Mouse (Mus musculus): ENCODE measurements around the gene Dlx3. TPM values are rescaled to one million over a fixed set of nuclear protein-coding genes. Genes with fewer than 3 reads are reported as not detected.

Dlx3 gene
- polyA plus RNA-seq, 1 experiment from 2014 or later, result 0.28 TPM

DNA sequence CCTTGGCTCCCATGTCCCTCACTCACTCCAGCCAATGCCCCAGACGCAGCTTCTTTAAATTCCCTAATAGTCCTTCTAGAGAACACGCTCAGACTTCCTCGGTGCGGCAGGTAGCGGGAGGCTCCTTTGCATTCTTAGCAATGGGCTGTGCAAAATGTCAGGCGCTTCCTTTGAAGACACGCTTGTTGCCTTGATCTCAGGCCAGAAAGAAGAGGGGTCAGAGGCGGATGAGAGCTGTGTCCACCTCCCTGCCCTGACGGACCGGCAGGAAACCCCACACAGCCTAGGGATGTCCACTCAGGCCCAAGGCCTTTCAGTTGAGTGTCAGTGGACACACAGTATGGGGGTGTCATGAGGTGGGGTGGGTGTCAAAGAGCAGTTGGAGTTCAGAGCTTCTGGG lies 24.3 kb upstream of the Dlx3 start:
- Histone ChIP-seq H3K36me3 (no peaks in the 10 kb centered on the region), H3K4me2 (no peak overlapping the region), H3K4me3 (no peak overlapping the region), H3K4me1 (replicated peaks) (peaks cover 9% of the 10 kb centered on the region), H3K27ac (replicated peaks) (no peak overlapping the region), H3K9ac (no peak overlapping the region), H3K9me3 (no peaks in the 10 kb centered on the region), H3K27me3 (peaks cover 5% of the 10 kb centered on the region; the same call in 1 of the 2 replicates)
- WGBS, result 82% methylated on average over 10 of the region's 10 CpGs
- ATAC-seq (ENCODE audit: low read depth), result no peak

- H3K27ac ChIP-seq (replicated peaks), result no peak overlapping the region
- no peak overlapping the region for H3K9ac ChIP-seq
- no peaks in the 10 kb centered on the region for H3K9me3 ChIP-seq
- peaks cover 5% of the 10 kb centered on the region; the same call in 1 of the 2 replicates for H3K27me3 ChIP-seq
- WGBS, result 48% methylated on average over 4 of the region's 4 CpGs
- no peak overlapping the region for H3K4me2 ChIP-seq
- no peak for ATAC-seq (ENCODE audit: low read depth)
- H3K4me3 ChIP-seq, result no peak overlapping the region
- H3K36me3 ChIP-seq, result no peaks in the 10 kb centered on the region
- peaks cover 9% of the 10 kb centered on the region for H3K4me1 ChIP-seq (replicated peaks)
Observed at GRCm38 (mm10) chr11:95096608-95097373, 23.1 kb upstream of the Dlx3 start.

GRCm38 (mm10) chr11:95097889-95098288 lies 22.0 kb upstream of the Dlx3 start:
- H3K9ac ChIP-seq, result no peak overlapping the region
- WGBS, result 62% methylated on average over 6 of the region's 6 CpGs
- no peak overlapping the region for H3K4me3 ChIP-seq
- no peaks in the 10 kb centered on the region for H3K36me3 ChIP-seq
- ATAC-seq (ENCODE audit: low read depth), result no peak
- H3K4me2 ChIP-seq, result no peak overlapping the region
- H3K27me3 ChIP-seq, result peaks cover 5% of the 10 kb centered on the region; the same call in 1 of the 2 replicates
- H3K9me3 ChIP-seq, result no peaks in the 10 kb centered on the region
- peaks cover 9% of the 10 kb centered on the region for H3K4me1 ChIP-seq (replicated peaks)
- no peak overlapping the region for H3K27ac ChIP-seq (replicated peaks)

- Histone ChIP-seq H3K4me2 (no peak overlapping the region), H3K4me1 (replicated peaks) (peaks cover 9% of the 10 kb centered on the region), H3K9me3 (no peaks in the 10 kb centered on the region), H3K27ac (replicated peaks) (no peak overlapping the region), H3K4me3 (no peak overlapping the region), H3K27me3 (peaks cover 5% of the 10 kb centered on the region; the same call in 1 of the 2 replicates), H3K36me3 (no peaks in the 10 kb centered on the region), H3K9ac (no peak overlapping the region)
- ATAC-seq (ENCODE audit: low read depth), result no peak
- WGBS, result 72% methylated on average over 5 of the region's 5 CpGs
Observed at GRCm38 (mm10) chr11:95098346-95099095, 21.4 kb upstream of the Dlx3 start.

DNA sequence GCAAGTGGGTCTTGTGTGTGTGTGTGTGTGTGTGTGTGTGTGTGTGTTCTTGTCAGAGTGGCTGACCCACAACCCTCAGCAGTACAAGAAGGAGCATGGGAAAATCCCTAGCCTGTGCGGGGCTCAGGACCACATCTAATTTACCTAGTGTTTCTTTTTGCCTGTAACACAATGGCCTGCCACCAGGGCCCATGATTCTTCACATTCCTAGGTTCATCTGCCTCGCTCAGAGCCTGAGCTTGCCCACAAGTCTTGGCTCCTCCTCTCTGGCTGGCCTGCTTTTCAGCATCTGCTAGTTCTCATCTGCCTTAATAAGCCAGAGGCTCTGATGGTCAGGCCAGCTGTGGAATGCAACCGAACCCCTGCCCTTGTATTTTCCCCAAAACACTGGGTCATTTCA lies 19.5 kb upstream of the Dlx3 start:
- no peaks in the 10 kb centered on the region for H3K36me3 ChIP-seq
- H3K27ac ChIP-seq (replicated peaks), result no peak overlapping the region
- peaks cover 13% of the 10 kb centered on the region for H3K4me1 ChIP-seq (replicated peaks)
- 37% methylated on average over 3 of the region's 3 CpGs for WGBS
- peaks cover 10% of the 10 kb centered on the region; the same call in 1 of the 2 replicates for H3K27me3 ChIP-seq
- H3K4me2 ChIP-seq, result no peak overlapping the region
- no peak overlapping the region for H3K9ac ChIP-seq
- no peak overlapping the region for H3K4me3 ChIP-seq
- no peaks in the 10 kb centered on the region for H3K9me3 ChIP-seq
- ATAC-seq (ENCODE audit: low read depth), result no peak

GRCm38 (mm10) chr11:95101071-95101788 lies 18.7 kb upstream of the Dlx3 start:
- WGBS, result 29% methylated on average over 16 of the region's 16 CpGs
- Histone ChIP-seq H3K9me3 (no peaks in the 10 kb centered on the region), H3K9ac (no peak overlapping the region), H3K27me3 (peaks cover 19% of the 10 kb centered on the region; the same call in 1 of the 2 replicates), H3K36me3 (no peaks in the 10 kb centered on the region), H3K4me2 (no peak overlapping the region), H3K27ac (replicated peaks) (no peak overlapping the region), H3K4me3 (no peak overlapping the region), H3K4me1 (replicated peaks) (peaks cover 18% of the 10 kb centered on the region)
- no peak for ATAC-seq (ENCODE audit: low read depth)

DNA sequence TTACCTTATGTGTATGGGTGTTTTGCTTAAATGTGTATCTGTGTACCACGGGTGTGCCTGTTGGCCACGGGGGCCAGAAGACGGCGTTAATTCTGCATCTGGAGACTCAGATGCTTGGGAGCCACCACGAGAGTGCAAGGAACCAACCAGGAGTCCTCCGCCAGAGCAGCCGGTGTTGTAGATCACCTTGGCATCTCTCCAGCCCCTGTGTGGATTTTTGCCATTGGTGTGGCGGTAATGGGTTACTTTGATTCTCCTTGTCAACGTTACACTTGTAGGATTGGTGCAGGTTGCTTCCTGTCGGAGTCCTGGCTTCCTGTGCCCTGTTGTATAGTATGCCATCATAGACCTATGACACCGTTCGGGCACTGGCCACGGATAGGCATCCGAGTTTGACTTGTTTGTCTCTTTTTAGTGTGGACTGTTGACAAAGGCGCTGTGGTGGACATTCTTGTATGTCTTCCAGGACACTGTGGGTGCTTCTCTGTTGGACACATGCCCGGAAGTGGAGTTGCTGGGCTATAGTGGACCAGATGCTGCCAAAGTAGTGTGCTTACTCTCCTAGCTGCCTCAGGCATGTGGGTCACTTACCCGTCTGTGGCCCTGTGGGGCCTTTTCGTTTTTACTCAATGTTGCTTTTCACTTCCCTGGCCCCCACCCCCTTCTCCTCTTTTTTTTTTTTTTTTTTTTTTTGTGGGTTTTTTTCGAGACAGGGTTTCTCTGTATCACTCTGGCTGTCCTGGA lies 17.6 kb upstream of the Dlx3 start:
- Histone ChIP-seq H3K9me3 (no peaks in the 10 kb centered on the region), H3K9ac (no peak overlapping the region), H3K4me1 (replicated peaks) (peaks cover 9% of the 10 kb centered on the region), H3K36me3 (no peaks in the 10 kb centered on the region), H3K4me2 (no peak overlapping the region), H3K27ac (replicated peaks) (no peak overlapping the region), H3K4me3 (no peak overlapping the region), H3K27me3 (peaks cover 20% of the 10 kb centered on the region; the same call in 1 of the 2 replicates)
- ATAC-seq (ENCODE audit: low read depth), result no peak
- WGBS, result 94% methylated on average over 19 of the region's 19 CpGs

DNA sequence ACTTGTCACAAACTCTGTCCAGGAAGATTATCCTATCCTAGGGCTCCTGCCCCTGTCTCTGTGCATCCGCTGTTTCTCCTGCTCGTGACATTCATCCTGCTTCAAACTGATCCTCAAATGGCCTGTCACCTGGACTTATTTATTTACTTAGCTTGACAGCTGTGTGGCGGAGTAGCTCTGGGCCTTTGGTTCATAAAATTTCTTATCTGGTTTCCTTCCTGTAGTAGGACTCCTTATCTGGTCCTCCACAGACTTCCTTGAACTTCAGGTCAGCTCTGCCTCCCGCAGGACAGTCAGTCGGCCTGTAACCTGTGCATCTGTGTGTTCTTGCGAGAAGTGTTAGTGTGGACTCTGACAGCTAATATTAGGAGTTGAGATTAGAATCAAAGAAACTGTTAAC lies 15.7 kb upstream of the Dlx3 start:
- Histone ChIP-seq H3K27me3 (peaks cover 20% of the 10 kb centered on the region; the same call in 1 of the 2 replicates), H3K4me1 (replicated peaks) (peaks cover 9% of the 10 kb centered on the region), H3K36me3 (no peaks in the 10 kb centered on the region), H3K4me2 (no peak overlapping the region), H3K4me3 (no peak overlapping the region), H3K9me3 (no peaks in the 10 kb centered on the region), H3K27ac (replicated peaks) (no peak overlapping the region), H3K9ac (no peak overlapping the region)
- ATAC-seq (ENCODE audit: low read depth), result no peak
- 76% methylated on average over 6 of the region's 6 CpGs for WGBS

- no peaks in the 10 kb centered on the region for H3K36me3 ChIP-seq
- no peaks in the 10 kb centered on the region for H3K9me3 ChIP-seq
- H3K27ac ChIP-seq (replicated peaks), result no peak overlapping the region
- ATAC-seq (ENCODE audit: low read depth), result no peak
- H3K27me3 ChIP-seq, result peaks cover 15% of the 10 kb centered on the region; the same call in 1 of the 2 replicates
- H3K4me3 ChIP-seq, result no peak overlapping the region
- 4% methylated on average over 25 of the region's 25 CpGs for WGBS
- H3K4me1 ChIP-seq (replicated peaks), result peaks cover 9% of the 10 kb centered on the region
- peak overlapping the region; percentile 26; the same call in 1 of the 2 replicates for H3K9ac ChIP-seq
- H3K4me2 ChIP-seq, result peak overlapping the region; percentile 44
Observed at GRCm38 (mm10) chr11:95105274-95105874, 14.5 kb upstream of the Dlx3 start.

GRCm38 (mm10) chr11:95106440-95107236 lies 13.3 kb upstream of the Dlx3 start:
- Histone ChIP-seq H3K4me1 (replicated peaks) (peaks cover 9% of the 10 kb centered on the region), H3K9me3 (no peaks in the 10 kb centered on the region), H3K4me2 (peak overlapping the region; percentile 27; the same call in 1 of the 2 replicates), H3K4me3 (no peak overlapping the region), H3K36me3 (no peaks in the 10 kb centered on the region), H3K27ac (replicated peaks) (no peak overlapping the region), H3K9ac (no peak overlapping the region), H3K27me3 (peaks cover 15% of the 10 kb centered on the region; the same call in 1 of the 2 replicates)
- no peak; the same call in 1 of the 2 replicates for ATAC-seq (ENCODE audit: low read depth)
- WGBS, result 33% methylated on average over 23 of the region's 23 CpGs

Data from neural tube, embryonic 13.5 days (tissue).